Mouse (Mus musculus) T-cell, adult 66 days (primary cell): ENCODE data around the gene Ift81. TPM values are rescaled to one million over a fixed set of nuclear protein-coding genes. Genes with fewer than 3 reads are reported as not detected.

ENCODE experiments used
- total RNA-seq, 2 experiments: library from RNA; stranded (reverse); gene quantifications; 3 replicates in 1 of 2; 4 replicates in 1 of 2; pipeline ENCODE4 v1.2.4; 2023

The Ift81 gene
- total RNA-seq = 1 to 10 TPM; 2.9 to 4.2 TPM

GRCm38 (mm10) chr5:122613908-122614732, at the start of gene Ift81:
Ift81 (minus strand) TSS chr5:122614518.

DNA sequence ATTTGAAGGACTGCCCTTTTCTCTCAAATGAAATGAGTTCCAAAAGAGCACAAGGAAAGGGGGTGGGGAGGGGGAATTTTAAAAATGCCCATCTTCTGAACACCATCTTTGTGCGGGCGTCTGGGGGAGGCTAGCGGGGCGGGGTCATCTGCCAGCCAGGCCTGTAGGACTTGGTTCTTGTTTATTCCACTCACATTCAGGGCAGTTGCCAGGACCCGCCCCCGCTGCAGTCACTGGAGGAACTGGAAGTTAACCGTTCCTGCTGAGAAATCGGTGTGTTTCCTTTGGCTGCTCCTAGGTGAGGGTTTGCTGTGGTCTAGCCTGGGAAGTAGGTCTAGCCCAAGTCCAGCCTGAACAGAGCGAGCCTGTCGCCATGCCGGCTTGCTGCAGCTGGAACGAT, 29.4 kb upstream of the Ift81 start, which contains the start of gene P2rx7:
Gene P2rx7 (plus strand): TSS at position 211 of the 400 bp plus-strand sequence.

DNA sequence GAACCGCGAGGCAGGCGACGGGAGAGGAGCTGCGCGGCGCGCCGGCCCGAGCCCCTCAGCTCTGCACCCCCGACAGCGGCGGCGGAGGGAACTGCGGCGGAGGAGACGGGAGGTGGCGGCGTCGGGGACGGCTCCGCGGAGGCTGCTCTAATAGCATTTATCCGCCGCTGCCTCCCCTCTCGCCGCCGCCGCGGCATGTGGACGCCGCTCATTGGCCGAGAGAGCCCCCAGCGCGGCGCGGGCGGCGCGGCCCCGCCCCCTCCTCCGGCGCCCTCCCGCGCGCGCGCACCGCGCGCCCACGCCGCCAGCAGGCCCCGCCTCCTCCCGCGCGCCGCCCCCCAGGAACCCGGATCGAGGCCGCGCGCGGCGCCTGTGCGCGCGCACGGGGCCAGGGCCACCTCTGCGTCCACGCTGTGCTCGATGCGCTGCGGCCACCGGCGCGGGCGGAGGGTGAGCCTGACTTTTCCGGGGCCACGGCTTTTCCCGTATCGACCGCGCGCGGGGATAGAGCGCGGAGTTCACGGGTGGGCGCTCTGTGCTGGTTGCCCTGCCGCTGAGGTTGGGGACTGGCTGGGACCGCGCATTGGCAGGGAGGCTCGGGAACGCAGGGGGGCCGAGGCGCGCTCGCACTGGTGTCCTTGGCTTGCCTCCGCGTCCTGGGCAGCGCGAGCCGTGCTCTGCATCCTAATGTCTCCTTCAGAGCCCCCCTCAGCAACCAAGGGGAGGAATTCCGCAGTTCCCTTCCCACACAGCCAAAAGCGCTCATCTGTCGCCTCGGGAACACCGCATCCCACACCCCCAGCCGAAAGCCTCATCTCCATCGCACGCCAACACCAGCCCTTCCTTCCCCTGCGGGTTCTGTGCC, 112.0 kb downstream of the Ift81 start, which contains the start of gene Atp2a2:
Gene Atp2a2 (minus strand): TSS at position 149 of the 865 bp plus-strand sequence.

Other genes starting within 250 kb of the Ift81 start
- 10 to 100 TPM; 59.8 to 72.1 TPM for gene Gpn3, start 242.6 kb downstream of the Ift81 start, total RNA-seq
- gene Fam216a, start 242.2 kb downstream of the Ift81 start, total RNA-seq = 10 to 100 TPM in 1 of 2 experiments, 1 to 10 TPM in 1; 9.0 to 13.7 TPM
- 100 to 1,000 TPM; 230 to 262 TPM for gene Arpc3, start 222.6 kb downstream of the Ift81 start, total RNA-seq
- 10 to 100 TPM; 42.6 to 43.2 TPM for gene Anapc7, start 192.8 kb downstream of the Ift81 start, total RNA-seq
- gene Atp2a2, start 112.3 kb downstream of the Ift81 start, total RNA-seq = 10 to 100 TPM; 79.4 to 86.8 TPM
- gene P2rx7, start 29.4 kb upstream of the Ift81 start, total RNA-seq = 10 to 100 TPM; 39.5 to 54.2 TPM
- 10 to 100 TPM; 48.5 to 52.1 TPM for gene P2rx4, start 93.0 kb upstream of the Ift81 start, total RNA-seq
- 10 to 100 TPM; 24.0 to 25.5 TPM for gene Camkk2, start 164.9 kb upstream of the Ift81 start, total RNA-seq
- 100 to 1,000 TPM; 264 to 271 TPM for gene Anapc5, start 206.8 kb upstream of the Ift81 start, total RNA-seq
- gene Rnf34, start 235.5 kb upstream of the Ift81 start, total RNA-seq = 10 to 100 TPM; 25.6 to 30.4 TPM